Mouse (Mus musculus) lung, embryonic 15.5 days (tissue): Measurements from ENCODE around the gene Cct5. TPM values are rescaled to one million over a fixed set of nuclear protein-coding genes. Genes with fewer than 3 reads are reported as not detected.
"Not testable (repeated sequence)": the region's sequence is repeated elsewhere in the genome, so short reads cannot be mapped to it uniquely, and the experiment has no call there.

Experiments
- ATAC-seq: fragments of 200-750 bp; cut with Nextera tagmentation; 2 replicates; pipeline ENCODE4 v1.8.0; 2017; ENCODE audit warnings: moderate number of reproducible peaks, borderline replicate concordance; ENCODE audit not compliant: low FRiP score, low TSS enrichment; ENCODE audit errors: extremely low read depth
- H3K27ac ChIP-seq: fragments of 300-500 bp; sonication (generic); 2 replicates; pipeline ENCODE4 v1.5.1; 2015; ENCODE audit warnings: moderate library complexity, mild to moderate bottlenecking, inconsistent platforms
- H3K27me3 ChIP-seq: fragments of 300-500 bp; sonication (generic); 2 replicates; pipeline ENCODE4 v1.6.1; 2015; ENCODE audit warnings: inconsistent platforms
- H3K36me3 ChIP-seq: fragments of 300-500 bp; sonication (generic); 2 replicates; pipeline ENCODE4 v1.6.1; 2015; ENCODE audit warnings: inconsistent platforms
- H3K4me1 ChIP-seq: fragments of 300-500 bp; sonication (generic); 2 replicates; pipeline ENCODE4 v1.6.1; 2015; ENCODE audit warnings: inconsistent platforms
- H3K4me2 ChIP-seq: fragments of 300-500 bp; sonication (generic); 2 replicates; pipeline ENCODE4 v1.6.1; 2015; ENCODE audit warnings: inconsistent platforms, mild to moderate bottlenecking, moderate library complexity
- H3K4me3 ChIP-seq: fragments of 300-500 bp; sonication (generic); 2 replicates; pipeline ENCODE4 v1.5.1; 2015; ENCODE audit warnings: mild to moderate bottlenecking, inconsistent platforms
- H3K9ac ChIP-seq: fragments of 300-500 bp; sonication (generic); 2 replicates; pipeline ENCODE4 v1.6.1; 2015; ENCODE audit warnings: inconsistent platforms
- H3K9me3 ChIP-seq: fragments of 300-500 bp; sonication (generic); 2 replicates; pipeline ENCODE4 v1.6.1; 2016; ENCODE audit warnings: inconsistent platforms
- WGBS: fragments of 180-500 bp; shearing (Covaris S2); methylation state at CpG from one replicate; pipeline ENCODE4 v1.1.7; 2015; 5-methylcytosine and 5-hydroxymethylcytosine counted together
- polyA plus RNA-seq: library from polyadenylated mRNA; unstranded; fragments of >200 nt; fragmentation: Nextera tagmentation; extraction: Ambion mirVana; gene quantifications from 2 replicates; pipeline ENCODE4 v1.2.1, GENCODE M21; 2015

Gene Cct5
- polyA plus RNA-seq, 1 experiment from 2014 or later: 518 TPM

- no peaks in the 10 kb centered on the region for H3K27me3 ChIP-seq
- peaks cover 21% of the 10 kb centered on the region for H3K4me1 ChIP-seq
- WGBS: 65% methylated on average over 7 of the region's 7 CpGs
- ATAC-seq: no peak
- H3K27ac ChIP-seq: no peak overlapping the region
- H3K4me2 ChIP-seq: no peak overlapping the region
- H3K9me3 ChIP-seq: no peaks in the 10 kb centered on the region
- H3K36me3 ChIP-seq: peaks cover 67% of the 10 kb centered on the region
- no peak overlapping the region for H3K4me3 ChIP-seq
- no peak overlapping the region for H3K9ac ChIP-seq
Measured at GRCm38 (mm10) chr15:31595651-31596050, 6.0 kb downstream of the Cct5 start.

- peaks cover 81% of the 10 kb centered on the region for H3K36me3 ChIP-seq
- H3K9me3 ChIP-seq: no peaks in the 10 kb centered on the region
- no peak overlapping the region for H3K4me3 ChIP-seq
- peaks cover 11% of the 10 kb centered on the region; the same call in 1 of the 2 replicates for H3K4me1 ChIP-seq
- H3K4me2 ChIP-seq: no peak overlapping the region
- ATAC-seq: no peak
- no peak overlapping the region for H3K27ac ChIP-seq
- 86% methylated on average over 14 of the region's 14 CpGs for WGBS
- H3K9ac ChIP-seq: no peak overlapping the region
- H3K27me3 ChIP-seq: no peaks in the 10 kb centered on the region
Measured at GRCm38 (mm10) chr15:31594260-31594659, 7.3 kb downstream of the Cct5 start.

GRCm38 (mm10) chr15:31592531-31592930 is 9.1 kb downstream of the Cct5 start:
- no peak overlapping the region for H3K9ac ChIP-seq
- H3K27me3 ChIP-seq: no peaks in the 10 kb centered on the region
- H3K36me3 ChIP-seq: peaks cover 81% of the 10 kb centered on the region
- no peak overlapping the region for H3K4me2 ChIP-seq
- H3K4me3 ChIP-seq: no peak overlapping the region
- no peak overlapping the region for H3K27ac ChIP-seq
- WGBS: 54% methylated on average over 8 of the region's 8 CpGs
- no peaks in the 10 kb centered on the region for H3K9me3 ChIP-seq
- ATAC-seq: no peak
- H3K4me1 ChIP-seq: peaks cover 3% of the 10 kb centered on the region; the same call in 1 of the 2 replicates

GRCm38 (mm10) chr15:31590176-31590575 is 11.4 kb downstream of the Cct5 start:
- Histone ChIP-seq H3K9ac (no peak overlapping the region), H3K36me3 (peaks cover 62% of the 10 kb centered on the region), H3K4me2 (no peak overlapping the region), H3K27ac (no peak overlapping the region), H3K27me3 (no peaks in the 10 kb centered on the region), H3K9me3 (no peaks in the 10 kb centered on the region), H3K4me3 (no peak overlapping the region), H3K4me1 (no peaks in the 10 kb centered on the region)
- WGBS: 84% methylated on average over 5 of the region's 5 CpGs
- ATAC-seq: no peak

- H3K9ac ChIP-seq: no peak overlapping the region
- H3K4me3 ChIP-seq: no peak overlapping the region
- no peak overlapping the region for H3K27ac ChIP-seq
- peaks cover 51% of the 10 kb centered on the region for H3K36me3 ChIP-seq
- no peaks in the 10 kb centered on the region for H3K4me1 ChIP-seq
- WGBS: 47% methylated on average over 8 of the region's 8 CpGs
- H3K9me3 ChIP-seq: no peaks in the 10 kb centered on the region
- no peak overlapping the region for H3K4me2 ChIP-seq
- no peak for ATAC-seq
- H3K27me3 ChIP-seq: no peaks in the 10 kb centered on the region
Measured at GRCm38 (mm10) chr15:31588989-31589640, 12.5 kb downstream of the Cct5 start.

GRCm38 (mm10) chr15:31587789-31588188 is 13.8 kb downstream of the Cct5 start:
- H3K36me3 ChIP-seq: peaks cover 38% of the 10 kb centered on the region
- no peak for ATAC-seq
- H3K4me1 ChIP-seq: no peaks in the 10 kb centered on the region
- H3K4me2 ChIP-seq: no peak overlapping the region
- no peak overlapping the region for H3K9ac ChIP-seq
- no peak overlapping the region for H3K4me3 ChIP-seq
- H3K27me3 ChIP-seq: no peaks in the 10 kb centered on the region
- no peaks in the 10 kb centered on the region for H3K9me3 ChIP-seq
- WGBS: 62% methylated on average over 2 of the region's 2 CpGs
- H3K27ac ChIP-seq: no peak overlapping the region

GRCm38 (mm10) chr15:31586519-31586918 is 15.1 kb downstream of the Cct5 start:
- Histone ChIP-seq H3K27me3 (no peaks in the 10 kb centered on the region), H3K27ac (no peak overlapping the region), H3K36me3 (peaks cover 25% of the 10 kb centered on the region), H3K4me3 (no peak overlapping the region), H3K4me1 (no peaks in the 10 kb centered on the region), H3K9me3 (no peaks in the 10 kb centered on the region), H3K9ac (no peak overlapping the region), H3K4me2 (no peak overlapping the region)
- WGBS: 2% methylated on average over 4 of the region's 4 CpGs
- ATAC-seq: no peak

- no peak overlapping the region for H3K4me3 ChIP-seq
- 70% methylated on average over 5 of the region's 5 CpGs for WGBS
- no peak overlapping the region for H3K27ac ChIP-seq
- no peaks in the 10 kb centered on the region for H3K27me3 ChIP-seq
- H3K9ac ChIP-seq: no peak overlapping the region
- H3K4me1 ChIP-seq: no peaks in the 10 kb centered on the region
- peaks cover 21% of the 10 kb centered on the region for H3K36me3 ChIP-seq
- no peak overlapping the region for H3K4me2 ChIP-seq
- no peak for ATAC-seq
- no peaks in the 10 kb centered on the region for H3K9me3 ChIP-seq
Measured at GRCm38 (mm10) chr15:31586088-31586487, 15.5 kb downstream of the Cct5 start.

- no peak overlapping the region for H3K4me3 ChIP-seq
Measured at GRCm38 (mm10) chr15:31585238-31585637, 16.4 kb downstream of the Cct5 start.

GRCm38 (mm10) chr15:31583304-31584085 is 18.1 kb downstream of the Cct5 start:
- no peaks in the 10 kb centered on the region for H3K27me3 ChIP-seq
- H3K4me1 ChIP-seq: no peaks in the 10 kb centered on the region
- no peak overlapping the region for H3K27ac ChIP-seq
- H3K9ac ChIP-seq: no peak overlapping the region
- no peaks in the 10 kb centered on the region for H3K9me3 ChIP-seq
- H3K4me3 ChIP-seq: no peak overlapping the region
- WGBS: 86% methylated on average over 13 of the region's 13 CpGs
- no peak for ATAC-seq
- no peaks in the 10 kb centered on the region for H3K36me3 ChIP-seq
- no peak overlapping the region for H3K4me2 ChIP-seq

More at GRCm38 (mm10) chr15:31585238-31585637, 16.4 kb downstream of the Cct5 start:
- no peak overlapping the region for H3K4me2 ChIP-seq
- H3K36me3 ChIP-seq: peaks cover 12% of the 10 kb centered on the region
- no peak overlapping the region for H3K9ac ChIP-seq
- no peaks in the 10 kb centered on the region for H3K27me3 ChIP-seq
- WGBS: 79% methylated on average over 7 of the region's 7 CpGs
- H3K9me3 ChIP-seq: no peaks in the 10 kb centered on the region
- no peaks in the 10 kb centered on the region for H3K4me1 ChIP-seq
- ATAC-seq: no peak
- no peak overlapping the region for H3K27ac ChIP-seq

GRCm38 (mm10) chr15:31581086-31581485 is 20.5 kb downstream of the Cct5 start:
- H3K27ac ChIP-seq, H3K36me3 ChIP-seq, ATAC-seq, H3K9me3 ChIP-seq, H3K9ac ChIP-seq, H3K27me3 ChIP-seq, H3K4me3 ChIP-seq, H3K4me1 ChIP-seq, H3K4me2 ChIP-seq: not testable (repeated sequence)
- WGBS: 91% methylated on average over 2 of the region's 2 CpGs

- 57% methylated on average over 5 of the region's 5 CpGs for WGBS
- no peaks in the 10 kb centered on the region for H3K9me3 ChIP-seq
- ATAC-seq: no peak
- no peak overlapping the region for H3K4me3 ChIP-seq
- no peak overlapping the region for H3K9ac ChIP-seq
- no peaks in the 10 kb centered on the region for H3K27me3 ChIP-seq
- H3K36me3 ChIP-seq: no peaks in the 10 kb centered on the region
- no peaks in the 10 kb centered on the region for H3K4me1 ChIP-seq
- no peak overlapping the region for H3K4me2 ChIP-seq
- H3K27ac ChIP-seq: no peak overlapping the region
Measured at GRCm38 (mm10) chr15:31576076-31576475, 25.5 kb downstream of the Cct5 start.
